Mouse (Mus musculus): ENCODE data around the gene Ucn. TPM values are rescaled to one million over a fixed set of nuclear protein-coding genes. Genes with fewer than 3 reads are reported as not detected.
A peak's percentile ranks its signal among the peaks of the same experiment; 100 is the strongest.

Ucn gene
- polyA plus RNA-seq, 1 experiment from 2014 or later: not detected

DNA sequence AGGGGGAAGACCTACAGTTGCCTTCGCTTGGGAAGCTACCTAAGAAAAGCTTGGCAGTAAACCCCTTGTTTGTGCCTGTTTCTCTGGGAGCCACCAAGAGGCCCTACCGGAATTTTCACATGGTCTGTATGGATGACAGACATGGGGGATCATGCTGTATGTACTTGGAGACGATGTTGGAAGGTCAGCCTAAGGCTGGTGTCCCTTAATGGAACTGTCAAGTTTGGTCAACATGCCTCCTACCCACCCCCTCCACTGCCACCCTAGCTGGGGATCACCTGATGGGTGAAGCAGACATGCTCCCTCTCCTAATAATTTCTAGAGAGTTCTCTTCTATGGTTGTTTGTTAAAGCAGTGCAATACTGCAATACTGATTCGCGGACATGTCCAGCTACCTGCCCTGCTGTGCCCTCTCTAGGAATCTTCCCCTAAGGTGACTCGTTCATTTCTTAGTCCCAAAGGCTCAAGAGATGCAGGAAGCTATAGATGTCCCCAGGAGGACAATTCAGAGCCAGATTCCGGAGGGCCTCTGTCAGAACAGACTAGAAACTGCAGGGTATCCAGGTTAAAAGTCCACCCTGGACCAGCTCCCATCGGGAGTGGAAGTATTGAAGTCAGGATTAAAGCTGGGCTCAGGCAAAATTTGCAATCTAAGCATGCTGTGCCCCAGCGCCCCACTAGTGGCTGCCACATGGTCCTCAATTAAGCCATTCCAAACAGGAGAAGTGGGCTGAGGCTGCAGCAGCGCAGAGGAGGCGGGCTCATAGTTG, 42.7 kb downstream of the Ucn start:
- Histone ChIP-seq H3K4me1 (ENCODE audit: insufficient read depth, low read depth, low read length) (peaks cover 15% of the 10 kb centered on the region), H3K9me3 (ENCODE audit: low read length) (no peaks in the 10 kb centered on the region), H3K9ac (replicated peaks; ENCODE audit: low read depth) (no peak overlapping the region), H3K4me3 (ENCODE audit: low read depth, low read length) (peak overlapping the region; percentile 30; the same call in 1 of the 2 replicates), H3K27me3 (replicated peaks; ENCODE audit: insufficient read depth, low read length) (peaks cover 57% of the 10 kb centered on the region), H3K4me2 (replicated peaks; ENCODE audit: low read depth, low read length) (peak overlapping the region; percentile 54), H3K27ac (ENCODE audit: low read length) (no peak overlapping the region), H3K36me3 (ENCODE audit: insufficient read depth, low read length) (no peaks in the 10 kb centered on the region)
- 27% methylated on average over 11 of the region's 11 CpGs for WGBS
- ATAC-seq: no peak
- no peak for TF ChIP-seq CTCF (IDR thresholded peaks at IDR 0.05)
- no peak for TF ChIP-seq EP300 (IDR thresholded peaks at IDR 0.05)
- no peak for DNase-seq (ENCODE audit: low spot score)

DNA sequence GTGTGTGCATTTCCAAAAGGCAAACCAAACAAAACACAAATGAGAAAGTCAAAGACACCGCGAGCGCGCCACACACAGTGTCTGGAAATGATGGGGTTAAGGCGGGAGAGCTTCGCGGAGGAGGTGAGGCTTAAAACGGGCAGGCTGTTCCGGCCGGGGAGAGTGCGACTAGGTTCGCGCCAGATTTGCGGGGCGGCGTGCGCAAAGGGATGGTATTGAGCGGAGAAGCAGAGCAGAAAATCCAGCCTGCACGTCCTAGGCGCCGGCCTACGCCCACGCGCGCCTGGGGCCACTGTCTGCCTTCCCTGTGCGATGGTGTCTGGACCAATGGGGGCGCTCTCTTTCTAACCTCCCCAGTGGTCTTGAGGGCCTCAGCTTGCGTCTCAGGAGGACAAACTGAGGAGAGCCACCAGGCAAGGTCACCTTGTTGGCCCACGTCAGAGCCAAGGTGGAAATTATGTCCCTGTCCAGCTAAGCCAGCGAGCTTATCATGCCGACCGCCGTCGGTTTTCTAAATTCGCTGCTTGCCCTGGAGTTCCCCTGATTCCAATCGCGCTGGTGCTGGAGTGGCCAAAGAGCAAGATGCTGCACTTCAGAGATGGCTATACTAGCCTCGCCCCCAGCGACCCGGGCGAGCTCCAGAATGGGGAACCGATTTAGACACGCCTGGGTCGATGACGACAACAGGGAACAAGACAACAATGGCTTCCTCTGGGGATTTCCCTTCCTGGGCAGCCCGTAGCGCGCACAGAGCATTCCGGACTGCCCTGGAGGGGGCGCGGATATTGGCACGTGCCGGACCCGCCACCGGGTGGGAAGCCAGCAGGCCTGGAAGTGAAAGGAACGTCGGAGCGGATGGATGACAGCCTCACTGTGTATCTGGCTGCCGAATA, 43.6 kb downstream of the Ucn start:
- Histone ChIP-seq H3K4me3 (ENCODE audit: low read depth, low read length) (peak overlapping the region; percentile 30), H3K27me3 (replicated peaks; ENCODE audit: insufficient read depth, low read length) (peaks cover 58% of the 10 kb centered on the region), H3K9me3 (ENCODE audit: low read length) (no peaks in the 10 kb centered on the region), H3K27ac (ENCODE audit: low read length) (no peak overlapping the region), H3K4me2 (replicated peaks; ENCODE audit: low read depth, low read length) (peak overlapping the region; percentile 54), H3K9ac (replicated peaks; ENCODE audit: low read depth) (no peak overlapping the region), H3K36me3 (ENCODE audit: insufficient read depth, low read length) (no peaks in the 10 kb centered on the region), H3K4me1 (ENCODE audit: insufficient read depth, low read depth, low read length) (peaks cover 15% of the 10 kb centered on the region)
- under 1% methylated on average over 58 of the region's 59 CpGs for WGBS
- TF ChIP-seq EP300 (IDR thresholded peaks at IDR 0.05) (no peak), CTCF (IDR thresholded peaks at IDR 0.05) (peak; percentile 55)
- ATAC-seq (peak; percentile 83), DNase-seq (ENCODE audit: low spot score) (peak; percentile 76)

DNA sequence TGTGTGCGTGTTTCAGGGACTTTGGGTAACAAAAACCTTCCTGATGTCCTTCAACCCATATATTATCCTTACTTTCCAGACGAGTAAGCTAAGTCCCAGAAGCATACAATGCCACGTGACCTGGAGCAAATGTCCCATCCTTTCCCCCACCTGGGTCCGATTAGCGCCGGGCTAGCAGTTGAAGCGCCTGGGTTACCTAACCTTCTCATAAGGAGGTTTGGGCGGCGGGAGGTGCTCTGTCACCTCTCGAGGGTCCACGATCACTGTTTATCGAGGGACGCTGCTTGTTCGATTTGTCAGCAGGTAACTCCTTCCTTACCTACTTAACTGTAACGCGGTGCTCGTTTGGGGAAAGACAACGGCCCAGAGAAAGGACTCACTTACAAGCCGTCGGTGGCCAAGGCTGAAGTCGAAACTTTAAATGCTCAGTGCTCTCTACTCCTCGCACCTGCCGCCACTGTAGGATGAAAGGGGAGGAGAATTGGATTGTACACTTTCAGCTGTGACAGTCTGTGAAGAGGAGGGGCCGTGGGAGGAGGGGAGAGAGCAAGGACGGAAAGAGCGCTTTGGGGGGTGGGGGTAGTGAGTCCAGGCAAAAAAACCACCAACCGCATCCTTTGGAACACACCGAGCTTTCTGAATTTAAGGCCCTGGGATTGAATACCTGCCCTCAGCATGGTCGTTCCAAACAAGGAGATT, 44.4 kb downstream of the Ucn start:
- Histone ChIP-seq H3K9me3 (ENCODE audit: low read length) (no peaks in the 10 kb centered on the region), H3K4me3 (ENCODE audit: low read depth, low read length) (peak overlapping the region; percentile 30; the same call in 1 of the 2 replicates), H3K27me3 (replicated peaks; ENCODE audit: insufficient read depth, low read length) (peaks cover 62% of the 10 kb centered on the region), H3K9ac (replicated peaks; ENCODE audit: low read depth) (no peak overlapping the region), H3K4me1 (ENCODE audit: insufficient read depth, low read depth, low read length) (peaks cover 15% of the 10 kb centered on the region), H3K36me3 (ENCODE audit: insufficient read depth, low read length) (no peaks in the 10 kb centered on the region), H3K27ac (ENCODE audit: low read length) (no peak overlapping the region), H3K4me2 (replicated peaks; ENCODE audit: low read depth, low read length) (no peak overlapping the region; the same call in 1 of the 2 replicates)
- TF ChIP-seq EP300 (IDR thresholded peaks at IDR 0.05) (no peak), CTCF (IDR thresholded peaks at IDR 0.05) (no peak)
- 3% methylated on average over 29 of the region's 29 CpGs for WGBS
- no peak for ATAC-seq
- DNase-seq (ENCODE audit: low spot score): no peak

DNA sequence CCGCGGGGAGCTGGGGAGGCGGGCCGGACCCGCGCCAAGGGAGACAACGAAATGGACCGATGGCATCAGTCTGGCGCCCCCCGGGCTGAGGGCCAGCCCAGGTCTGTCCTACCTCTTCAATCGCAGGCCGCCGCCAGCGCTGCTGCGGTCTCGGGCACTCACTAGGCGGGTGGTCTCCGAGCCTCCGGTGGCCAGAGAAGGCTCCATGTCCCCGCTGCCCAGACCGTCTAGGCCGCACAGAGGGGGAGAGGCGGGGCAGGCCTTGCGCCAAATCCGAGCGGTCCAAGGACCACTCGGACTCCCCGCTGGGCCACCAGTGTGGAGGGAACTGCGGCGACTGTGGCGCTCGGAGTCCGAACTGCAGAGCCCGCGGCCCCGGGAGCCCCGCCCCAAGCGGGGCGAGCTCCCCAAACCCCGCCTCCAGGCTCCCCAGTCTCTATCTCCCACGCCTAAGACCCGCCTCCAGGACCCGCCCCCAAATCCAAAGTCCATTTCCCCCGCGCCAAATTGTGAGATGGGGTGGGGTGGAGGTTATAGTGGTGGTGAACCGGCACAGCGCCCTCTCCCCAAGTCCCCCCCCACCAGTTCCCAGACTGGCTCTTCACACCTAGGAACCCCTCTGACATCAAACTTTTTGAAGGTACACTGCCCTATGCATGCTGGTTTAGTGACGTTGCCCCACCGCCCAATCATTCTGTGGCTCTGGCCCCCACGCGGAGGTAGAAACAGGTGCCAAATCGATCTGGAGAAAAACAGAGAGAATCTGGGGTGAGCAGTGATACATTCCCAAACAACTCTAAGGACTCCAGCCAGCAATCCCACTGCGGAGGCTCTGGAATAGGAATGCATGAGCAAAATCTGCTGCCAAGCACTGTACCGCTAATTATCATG, 45.2 kb downstream of the Ucn start:
- under 1% methylated on average over 23 of the region's 54 CpGs for WGBS
- no peak overlapping the region for H3K9ac ChIP-seq (replicated peaks; ENCODE audit: low read depth)
- H3K4me2 ChIP-seq (replicated peaks; ENCODE audit: low read depth, low read length): peak overlapping the region; percentile 59
- TF ChIP-seq EP300 (IDR thresholded peaks at IDR 0.05): no peak
- no peak for TF ChIP-seq CTCF (IDR thresholded peaks at IDR 0.05)
- ATAC-seq (peak; percentile 43), DNase-seq (ENCODE audit: low spot score) (peak; percentile 36)
- H3K9me3 ChIP-seq (ENCODE audit: low read length): no peaks in the 10 kb centered on the region
- H3K4me3 ChIP-seq (ENCODE audit: low read depth, low read length): peak overlapping the region; percentile 34
- peaks cover 15% of the 10 kb centered on the region for H3K4me1 ChIP-seq (ENCODE audit: insufficient read depth, low read depth, low read length)
- peaks cover 65% of the 10 kb centered on the region for H3K27me3 ChIP-seq (replicated peaks; ENCODE audit: insufficient read depth, low read length)
- no peak overlapping the region for H3K27ac ChIP-seq (ENCODE audit: low read length)
- H3K36me3 ChIP-seq (ENCODE audit: insufficient read depth, low read length): no peaks in the 10 kb centered on the region

DNA sequence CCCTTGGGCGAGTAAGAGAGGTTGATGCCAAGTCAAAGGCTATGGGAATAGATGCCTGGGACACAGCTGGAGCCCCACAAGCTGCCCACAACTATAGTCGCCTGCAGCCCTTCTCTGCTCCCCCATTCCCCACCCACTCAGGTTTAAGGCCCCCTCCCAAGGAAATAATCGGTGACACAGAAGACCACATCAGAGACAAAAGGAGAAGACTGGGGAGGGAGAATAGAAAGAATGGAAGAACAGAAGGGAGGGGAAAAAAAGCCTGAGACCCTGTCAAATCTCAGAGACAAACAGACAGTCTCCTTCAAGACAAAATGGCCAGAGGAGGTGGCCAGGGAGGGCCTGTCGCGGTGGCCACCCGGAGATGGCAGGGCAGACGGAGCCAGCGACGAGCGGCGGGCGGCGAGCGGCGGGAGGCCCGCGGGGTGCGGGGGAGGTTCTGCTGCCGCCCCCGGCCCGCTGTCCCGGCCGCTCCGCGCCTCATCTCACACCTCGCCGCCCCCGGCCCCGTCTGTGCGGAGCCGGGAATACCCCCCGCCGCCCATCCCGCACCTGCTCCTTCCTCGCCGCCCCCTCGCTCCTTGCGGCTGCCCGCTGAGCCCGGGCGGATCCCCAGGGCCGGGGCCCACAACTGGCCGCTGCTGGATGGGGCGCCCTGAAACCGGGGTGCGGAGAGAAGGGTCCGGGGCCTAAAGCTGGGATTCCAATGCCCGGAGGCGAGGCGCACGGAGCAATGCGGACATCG, 46.2 kb downstream of the Ucn start:
- 3% methylated on average over 40 of the region's 53 CpGs for WGBS
- no peak for DNase-seq (ENCODE audit: low spot score)
- Histone ChIP-seq H3K9me3 (ENCODE audit: low read length) (no peaks in the 10 kb centered on the region), H3K4me2 (replicated peaks; ENCODE audit: low read depth, low read length) (peak overlapping the region; percentile 59), H3K36me3 (ENCODE audit: insufficient read depth, low read length) (no peaks in the 10 kb centered on the region), H3K4me3 (ENCODE audit: low read depth, low read length) (peak overlapping the region; percentile 34), H3K27ac (ENCODE audit: low read length) (no peak overlapping the region), H3K27me3 (replicated peaks; ENCODE audit: insufficient read depth, low read length) (peaks cover 72% of the 10 kb centered on the region), H3K9ac (replicated peaks; ENCODE audit: low read depth) (no peak overlapping the region), H3K4me1 (ENCODE audit: insufficient read depth, low read depth, low read length) (peaks cover 15% of the 10 kb centered on the region)
- ATAC-seq: no peak
- TF ChIP-seq EP300 (IDR thresholded peaks at IDR 0.05) (no peak), CTCF (IDR thresholded peaks at IDR 0.05) (no peak)

Other genes starting within 250 kb of the Ucn start
- 340 and 365 TPM in 2 replicates for gene Ost4, start 231.0 kb downstream of the Ucn start, polyA plus RNA-seq (2015; fragmentation: Nextera tagmentation; extraction: Ambion mirVana)
- 121 and 135 TPM in 2 replicates for gene Emilin1, start 225.4 kb downstream of the Ucn start, polyA plus RNA-seq (2015; fragmentation: Nextera tagmentation; extraction: Ambion mirVana)
- 43.6 and 48.7 TPM in 2 replicates for gene Khk, start 217.4 kb downstream of the Ucn start, polyA plus RNA-seq (2015; fragmentation: Nextera tagmentation; extraction: Ambion mirVana)
- 1.8 and 2.3 TPM in 2 replicates for gene Cgref1, start 193.2 kb downstream of the Ucn start, polyA plus RNA-seq (2015; fragmentation: Nextera tagmentation; extraction: Ambion mirVana)
- gene Preb, start 178.5 kb downstream of the Ucn start, polyA plus RNA-seq (2015; fragmentation: Nextera tagmentation; extraction: Ambion mirVana): 76.5 and 79.7 TPM in 2 replicates
- gene Tcf23, start 170.2 kb downstream of the Ucn start, polyA plus RNA-seq (2015; fragmentation: Nextera tagmentation; extraction: Ambion mirVana): 0.44 and 0.49 TPM in 2 replicates
- gene Atraid, start 90.5 kb downstream of the Ucn start, polyA plus RNA-seq (2015; fragmentation: Nextera tagmentation; extraction: Ambion mirVana): 260 and 289 TPM in 2 replicates
- 3.4 and 3.6 TPM in 2 replicates for gene Slc5a6, start 89.9 kb downstream of the Ucn start, polyA plus RNA-seq (2015; fragmentation: Nextera tagmentation; extraction: Ambion mirVana)
- 4.1 and 4.2 TPM in 2 replicates for gene Cad, start 84.0 kb downstream of the Ucn start, polyA plus RNA-seq (2015; fragmentation: Nextera tagmentation; extraction: Ambion mirVana)
- gene Dnajc5g, start 32.5 kb downstream of the Ucn start, polyA plus RNA-seq (2015; fragmentation: Nextera tagmentation; extraction: Ambion mirVana): not detected in 2 replicates
- gene Slc30a3, start 30.6 kb downstream of the Ucn start, polyA plus RNA-seq (2015; fragmentation: Nextera tagmentation; extraction: Ambion mirVana): not detected in 2 replicates
- gene Trim54, start 22.1 kb downstream of the Ucn start, polyA plus RNA-seq (2015; fragmentation: Nextera tagmentation; extraction: Ambion mirVana): 0.49 and 0.55 TPM in 2 replicates
- 38.2 and 53.6 TPM in 2 replicates for gene Mpv17, start 15.4 kb upstream of the Ucn start, polyA plus RNA-seq (2015; fragmentation: Nextera tagmentation; extraction: Ambion mirVana)
- 0.73 TPM in 1 of 2 replicates, not detected in the other for gene Gm29609, start 41.1 kb upstream of the Ucn start, polyA plus RNA-seq (2015; fragmentation: Nextera tagmentation; extraction: Ambion mirVana)
- 24.2 and 26.2 TPM in 2 replicates for gene Gtf3c2, start 41.3 kb upstream of the Ucn start, polyA plus RNA-seq (2015; fragmentation: Nextera tagmentation; extraction: Ambion mirVana)
- gene Snx17, start 54.4 kb upstream of the Ucn start, polyA plus RNA-seq (2015; fragmentation: Nextera tagmentation; extraction: Ambion mirVana): 103 and 106 TPM in 2 replicates
- 44.4 and 45.0 TPM in 2 replicates for gene Eif2b4, start 54.6 kb upstream of the Ucn start, polyA plus RNA-seq (2015; fragmentation: Nextera tagmentation; extraction: Ambion mirVana)
- 6.6 and 7.4 TPM in 2 replicates for gene Zfp513, start 63.5 kb upstream of the Ucn start, polyA plus RNA-seq (2015; fragmentation: Nextera tagmentation; extraction: Ambion mirVana)
- 77.6 TPM in 2 replicates for gene Ppm1g, start 81.9 kb upstream of the Ucn start, polyA plus RNA-seq (2015; fragmentation: Nextera tagmentation; extraction: Ambion mirVana)
- 125 and 131 TPM in 2 replicates for gene Nrbp1, start 102.0 kb upstream of the Ucn start, polyA plus RNA-seq (2015; fragmentation: Nextera tagmentation; extraction: Ambion mirVana)
- 0.45 and 0.62 TPM in 2 replicates for gene Gm9970, start 102.4 kb upstream of the Ucn start, polyA plus RNA-seq (2015; fragmentation: Nextera tagmentation; extraction: Ambion mirVana)
- gene Krtcap3, start 112.9 kb upstream of the Ucn start, polyA plus RNA-seq (2015; fragmentation: Nextera tagmentation; extraction: Ambion mirVana): 44.5 and 50.4 TPM in 2 replicates
- 24.2 and 25.6 TPM in 2 replicates for gene Ift172, start 152.3 kb upstream of the Ucn start, polyA plus RNA-seq (2015; fragmentation: Nextera tagmentation; extraction: Ambion mirVana)
- gene Fndc4, start 157.3 kb upstream of the Ucn start, polyA plus RNA-seq (2015; fragmentation: Nextera tagmentation; extraction: Ambion mirVana): 9.7 and 11.8 TPM in 2 replicates
- 0.08 TPM in 1 of 2 replicates, not detected in the other for gene Gckr, start 158.6 kb upstream of the Ucn start, polyA plus RNA-seq (2015; fragmentation: Nextera tagmentation; extraction: Ambion mirVana)